Mouse (Mus musculus): ENCODE results near the gene Gnaz. TPM values are rescaled to one million over a fixed set of nuclear protein-coding genes. Genes with fewer than 3 reads are reported as not detected.

The Gnaz gene
- polyA plus RNA-seq, 1 experiment: 82.8 TPM

- Histone ChIP-seq H3K27ac (ENCODE audit: insufficient read depth, low read length) (no peak overlapping the region), H3K4me1 (ENCODE audit: control insufficient read depth, insufficient read depth, low read length) (peaks cover 3% of the 10 kb centered on the region), H3K4me3 (ENCODE audit: insufficient read depth, low read length) (no peak overlapping the region)
- TF ChIP-seq CTCF (IDR thresholded peaks at IDR 0.05; ENCODE audit: extremely low read depth, insufficient read depth, low read length) (no peak), POLR2A (IDR thresholded peaks at IDR 0.05; ENCODE audit: extremely low read depth, insufficient read depth, low read length) (no peak)
These were observed 89.3 kb downstream of the Gnaz start for GRCm38 (mm10) chr10:75056255-75056654.

- TF ChIP-seq CTCF (IDR thresholded peaks at IDR 0.05; ENCODE audit: extremely low read depth, insufficient read depth, low read length) (no peak), POLR2A (IDR thresholded peaks at IDR 0.05; ENCODE audit: extremely low read depth, insufficient read depth, low read length) (no peak)
- no peak overlapping the region for H3K27ac ChIP-seq (ENCODE audit: insufficient read depth, low read length)
- no peak overlapping the region for H3K4me3 ChIP-seq (ENCODE audit: insufficient read depth, low read length)
- H3K4me1 ChIP-seq (ENCODE audit: control insufficient read depth, insufficient read depth, low read length): peaks cover 6% of the 10 kb centered on the region; the same call in 1 of the 2 replicates
These were observed 91.4 kb downstream of the Gnaz start for GRCm38 (mm10) chr10:75058336-75058735.

GRCm38 (mm10) chr10:75058761-75059395, 91.9 kb downstream of the Gnaz start:
- H3K4me1 ChIP-seq (ENCODE audit: control insufficient read depth, insufficient read depth, low read length): peaks cover 6% of the 10 kb centered on the region; the same call in 1 of the 2 replicates
- no peak overlapping the region for H3K27ac ChIP-seq (ENCODE audit: insufficient read depth, low read length)
- H3K4me3 ChIP-seq (ENCODE audit: insufficient read depth, low read length): no peak overlapping the region
- TF ChIP-seq CTCF (IDR thresholded peaks at IDR 0.05; ENCODE audit: extremely low read depth, insufficient read depth, low read length) (no peak), POLR2A (IDR thresholded peaks at IDR 0.05; ENCODE audit: extremely low read depth, insufficient read depth, low read length) (no peak)

- Histone ChIP-seq H3K4me1 (ENCODE audit: control insufficient read depth, insufficient read depth, low read length) (peaks cover 7% of the 10 kb centered on the region; the same call in 1 of the 2 replicates), H3K27ac (ENCODE audit: insufficient read depth, low read length) (no peak overlapping the region), H3K4me3 (ENCODE audit: insufficient read depth, low read length) (no peak overlapping the region; the same call in 1 of the 2 replicates)
- TF ChIP-seq POLR2A (IDR thresholded peaks at IDR 0.05; ENCODE audit: extremely low read depth, insufficient read depth, low read length): no peak
- TF ChIP-seq CTCF (IDR thresholded peaks at IDR 0.05; ENCODE audit: extremely low read depth, insufficient read depth, low read length): peak; percentile 91
These were observed 92.4 kb downstream of the Gnaz start for GRCm38 (mm10) chr10:75059396-75059795.

- TF ChIP-seq POLR2A (IDR thresholded peaks at IDR 0.05; ENCODE audit: extremely low read depth, insufficient read depth, low read length) (peak; percentile 35; the same call in 1 of the 2 replicates), CTCF (IDR thresholded peaks at IDR 0.05; ENCODE audit: extremely low read depth, insufficient read depth, low read length) (no peak)
- Histone ChIP-seq H3K27ac (ENCODE audit: insufficient read depth, low read length) (peak within 1 kb of the TSS; percentile 7; the same call in 1 of the 2 replicates), H3K4me1 (ENCODE audit: control insufficient read depth, insufficient read depth, low read length) (peaks cover 6% of the 10 kb centered on the region; the same call in 1 of the 2 replicates)
These were observed 93.4 kb downstream of the Gnaz start, which contains the start of gene Bcr for GRCm38 (mm10) chr10:75060217-75060842. Gene Bcr, plus strand, starts transcription at chr10:75060592.

GRCm38 (mm10) chr10:75060843-75061235, 93.9 kb downstream of the Gnaz start:
- peak overlapping the region; percentile 7; the same call in 1 of the 2 replicates for H3K27ac ChIP-seq (ENCODE audit: insufficient read depth, low read length)
- peaks cover 9% of the 10 kb centered on the region for H3K4me1 ChIP-seq (ENCODE audit: control insufficient read depth, insufficient read depth, low read length)
- H3K4me3 ChIP-seq (ENCODE audit: insufficient read depth, low read length): peak overlapping the region; percentile 73
- TF ChIP-seq CTCF (IDR thresholded peaks at IDR 0.05; ENCODE audit: extremely low read depth, insufficient read depth, low read length): no peak
- TF ChIP-seq POLR2A (IDR thresholded peaks at IDR 0.05; ENCODE audit: extremely low read depth, insufficient read depth, low read length): no peak

More at GRCm38 (mm10) chr10:75060217-75060842, 93.4 kb downstream of the Gnaz start, which contains the start of gene Bcr:
- peak within 1 kb of the TSS; percentile 73 for H3K4me3 ChIP-seq (ENCODE audit: insufficient read depth, low read length)

- H3K27ac ChIP-seq (ENCODE audit: insufficient read depth, low read length): peak overlapping the region; percentile 6
- peaks cover 10% of the 10 kb centered on the region for H3K4me1 ChIP-seq (ENCODE audit: control insufficient read depth, insufficient read depth, low read length)
- peak overlapping the region; percentile 73 for H3K4me3 ChIP-seq (ENCODE audit: insufficient read depth, low read length)
These were observed 94.6 kb downstream of the Gnaz start for GRCm38 (mm10) chr10:75061341-75062188.

GRCm38 (mm10) chr10:75062189-75062561, 95.2 kb downstream of the Gnaz start:
- TF ChIP-seq POLR2A (IDR thresholded peaks at IDR 0.05; ENCODE audit: extremely low read depth, insufficient read depth, low read length) (no peak), CTCF (IDR thresholded peaks at IDR 0.05; ENCODE audit: extremely low read depth, insufficient read depth, low read length) (no peak)
- peak overlapping the region; percentile 73 for H3K4me3 ChIP-seq (ENCODE audit: insufficient read depth, low read length)
- H3K4me1 ChIP-seq (ENCODE audit: control insufficient read depth, insufficient read depth, low read length): peaks cover 10% of the 10 kb centered on the region
- H3K27ac ChIP-seq (ENCODE audit: insufficient read depth, low read length): peak overlapping the region; percentile 6; the same call in 1 of the 2 replicates

More at GRCm38 (mm10) chr10:75061341-75062188, 94.6 kb downstream of the Gnaz start:
- TF ChIP-seq CTCF (IDR thresholded peaks at IDR 0.05; ENCODE audit: extremely low read depth, insufficient read depth, low read length): no peak
- TF ChIP-seq POLR2A (IDR thresholded peaks at IDR 0.05; ENCODE audit: extremely low read depth, insufficient read depth, low read length): no peak

- no peak for TF ChIP-seq CTCF (IDR thresholded peaks at IDR 0.05; ENCODE audit: extremely low read depth, insufficient read depth, low read length)
- no peak for TF ChIP-seq POLR2A (IDR thresholded peaks at IDR 0.05; ENCODE audit: extremely low read depth, insufficient read depth, low read length)
- H3K27ac ChIP-seq (ENCODE audit: insufficient read depth, low read length): no peak overlapping the region
- peak overlapping the region; percentile 73 for H3K4me3 ChIP-seq (ENCODE audit: insufficient read depth, low read length)
- H3K4me1 ChIP-seq (ENCODE audit: control insufficient read depth, insufficient read depth, low read length): peaks cover 13% of the 10 kb centered on the region
These were observed 95.6 kb downstream of the Gnaz start for GRCm38 (mm10) chr10:75062621-75063020.
